Mouse (Mus musculus) testis, postnatal 10 days (tissue): Measurements from ENCODE around the gene Fmr1.
"Not testable (repeated sequence)": the region's sequence is repeated elsewhere in the genome, so short reads cannot be mapped to it uniquely, and the experiment has no call there.

Experiments used
- DNase-seq: peaks from one replicate; pipeline ENCODE4 v3.0.0; 2021; ENCODE audit warnings: low spot score

Fmr1 gene

GRCm38 (mm10) chrX:68678333-68678740, at the start of gene Fmr1:
TSS of gene Fmr1 (plus strand) at chrX:68678541.
- peak; percentile 98 for DNase-seq

DNA sequence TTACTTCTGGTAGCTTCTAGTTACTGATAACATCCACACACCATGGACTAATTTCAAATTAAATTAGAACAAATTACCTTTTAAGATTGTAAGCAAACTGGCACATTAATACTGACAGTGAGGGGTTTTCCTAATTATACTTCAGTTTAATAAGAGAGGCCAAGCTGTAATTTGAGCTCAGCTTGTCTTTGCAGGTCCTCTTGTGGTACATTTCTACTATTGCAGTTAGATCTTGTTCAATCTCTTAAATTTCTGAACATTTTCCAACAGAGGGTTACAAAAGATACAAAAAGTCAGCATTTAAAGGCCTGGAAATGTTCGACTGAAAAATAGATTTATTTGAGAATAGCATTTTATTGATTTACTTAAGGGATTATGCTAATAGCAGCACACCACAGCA, 36.7 kb upstream of the Fmr1 start:
- DNase-seq, result no peak

GRCm38 (mm10) chrX:68645154-68645919, 33.0 kb upstream of the Fmr1 start:
- peak; percentile 42 for DNase-seq

- DNase-seq, result no peak
Measured at GRCm38 (mm10) chrX:68677508-68677907, 833 bp upstream of the Fmr1 start.

- DNase-seq, result no peak
Measured at GRCm38 (mm10) chrX:68678815-68679486, 610 bp downstream of the Fmr1 start.

DNA sequence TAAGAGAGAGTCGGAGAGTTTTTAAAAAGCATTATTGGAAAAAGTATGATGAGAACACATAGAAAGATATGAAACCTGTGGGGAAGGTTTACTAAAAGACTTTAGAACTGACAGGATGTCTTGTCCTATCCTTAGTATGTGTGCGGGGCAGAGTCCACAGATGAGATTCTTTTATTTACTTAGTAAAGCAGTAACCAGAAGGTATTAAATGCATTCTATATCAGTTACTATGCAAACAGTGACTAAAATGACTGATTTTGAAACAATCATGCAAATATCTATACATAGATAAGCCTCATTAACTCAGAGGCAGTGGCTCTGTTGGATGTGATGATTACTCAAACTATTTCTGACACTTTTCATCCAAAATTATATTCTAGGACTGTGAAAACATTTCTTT, 6.4 kb downstream of the Fmr1 start:
- no peak for DNase-seq

DNA sequence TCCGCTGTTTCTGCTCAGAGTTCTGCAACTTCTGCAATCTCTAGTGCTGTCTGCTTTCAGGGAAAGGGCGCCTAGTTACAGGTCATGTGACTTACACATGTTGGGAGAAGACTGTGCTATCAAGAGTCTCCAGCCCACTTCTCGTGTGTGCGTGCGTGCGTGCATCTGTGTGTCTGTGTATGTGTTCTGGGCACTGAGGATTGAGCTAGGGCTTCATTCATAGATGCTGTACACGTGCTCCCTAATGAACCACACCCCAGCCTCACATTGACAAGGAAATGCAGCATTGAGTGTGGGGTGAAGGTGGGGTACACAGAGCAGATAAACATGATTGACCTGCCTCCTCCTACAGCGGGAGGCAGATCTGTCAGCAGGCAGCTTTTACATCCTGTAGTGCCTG, 13.6 kb downstream of the Fmr1 start:
- DNase-seq, result not testable (repeated sequence)

- no peak for DNase-seq
Measured at GRCm38 (mm10) chrX:68736902-68737301, 58.6 kb downstream of the Fmr1 start.

DNA sequence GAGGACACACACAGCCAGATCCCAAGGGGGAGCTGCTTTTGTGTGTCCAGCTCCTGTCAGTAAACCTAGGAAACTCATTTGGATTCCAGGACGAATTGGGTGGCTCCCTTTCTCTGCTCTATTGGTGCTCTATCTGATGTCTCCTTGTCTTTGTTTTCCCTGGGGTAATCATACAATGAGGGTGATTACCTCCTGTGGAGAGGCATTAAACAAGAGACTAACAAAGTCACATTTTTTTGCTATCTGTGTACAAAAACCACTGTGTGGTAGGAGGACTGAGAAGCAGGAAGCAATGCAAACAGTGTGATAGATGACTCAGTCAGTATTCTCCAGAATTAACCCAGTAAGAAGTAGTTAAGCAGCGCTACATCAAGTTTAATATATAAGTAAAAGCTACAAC, 61.7 kb downstream of the Fmr1 start:
- DNase-seq, result no peak

GRCm38 (mm10) chrX:68761606-68762005, 83.3 kb downstream of the Fmr1 start, which contains the start of gene Fmr1nb:
TSS of gene Fmr1nb (plus strand) at chrX:68761839.
- DNase-seq, result no peak
